Mouse (Mus musculus): ENCODE data around the gene Smim23.
A peak's percentile ranks its signal among the peaks of the same experiment; 100 is the strongest.

The Smim23 gene

DNA sequence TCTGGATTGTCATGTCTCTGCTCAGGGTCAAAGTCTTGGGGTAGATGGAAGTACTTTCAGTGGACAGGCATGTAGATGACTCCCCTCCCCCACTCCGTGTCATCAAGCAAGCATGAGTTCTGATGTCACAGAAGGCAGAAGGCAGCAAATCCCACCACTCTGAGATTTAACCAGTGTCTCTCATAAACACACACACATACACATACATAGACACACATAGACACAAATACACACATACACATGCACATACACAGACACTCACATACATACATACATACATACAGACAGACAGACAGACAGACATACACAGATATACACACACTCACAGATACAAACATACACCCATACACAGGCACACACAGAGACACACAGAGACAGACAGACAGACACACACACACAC, at the start of gene Smim23:
Smim23 (minus strand) TSS at position 101 of the 400 bp plus-strand sequence.
- no peak for DNase-seq (ENCODE audit: low spot score in 2 of 2)

DNA sequence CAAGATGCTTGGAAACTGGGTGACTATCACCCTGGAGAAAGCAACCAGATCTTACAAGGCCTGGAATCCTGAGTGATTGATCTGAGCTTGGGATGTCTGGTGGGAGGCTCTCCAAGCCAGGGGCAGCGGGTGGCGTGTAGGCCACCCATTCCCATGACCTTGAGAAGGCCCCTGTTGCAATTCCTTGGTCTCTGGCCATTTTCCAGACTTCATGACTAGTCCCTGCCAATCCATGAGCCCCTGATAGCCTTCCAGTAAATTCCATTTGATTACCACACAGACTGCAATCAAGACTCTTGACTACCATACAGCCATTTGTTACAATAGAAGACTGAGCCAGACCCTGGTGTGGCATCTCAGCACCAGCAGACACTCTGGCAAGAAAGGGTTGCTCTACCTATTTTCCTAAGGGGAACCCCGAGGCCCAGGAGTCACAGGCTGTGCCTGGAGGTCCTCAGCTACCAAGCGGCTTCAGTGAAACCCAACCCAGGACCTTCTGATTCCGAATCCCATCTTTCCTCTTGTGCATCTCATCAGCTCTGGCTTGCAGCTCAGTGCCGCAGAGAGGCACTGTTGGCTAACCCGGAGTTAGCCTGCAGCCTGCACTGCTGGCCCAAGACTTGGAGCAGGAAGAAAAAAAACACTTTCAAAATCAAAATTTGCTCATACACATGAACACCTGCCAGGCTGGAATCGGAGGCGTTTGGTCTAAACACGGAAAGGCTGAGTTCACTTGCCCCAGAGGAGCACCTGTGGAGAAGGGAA, 44.4 kb upstream of the Smim23 start:
- no peak for DNase-seq (ENCODE audit: low spot score in 2 of 2)

- no peak for DNase-seq (ENCODE audit: low spot score in 2 of 2)
Observed at GRCm38 (mm10) chr11:32864615-32865014, 40.2 kb upstream of the Smim23 start.

DNA sequence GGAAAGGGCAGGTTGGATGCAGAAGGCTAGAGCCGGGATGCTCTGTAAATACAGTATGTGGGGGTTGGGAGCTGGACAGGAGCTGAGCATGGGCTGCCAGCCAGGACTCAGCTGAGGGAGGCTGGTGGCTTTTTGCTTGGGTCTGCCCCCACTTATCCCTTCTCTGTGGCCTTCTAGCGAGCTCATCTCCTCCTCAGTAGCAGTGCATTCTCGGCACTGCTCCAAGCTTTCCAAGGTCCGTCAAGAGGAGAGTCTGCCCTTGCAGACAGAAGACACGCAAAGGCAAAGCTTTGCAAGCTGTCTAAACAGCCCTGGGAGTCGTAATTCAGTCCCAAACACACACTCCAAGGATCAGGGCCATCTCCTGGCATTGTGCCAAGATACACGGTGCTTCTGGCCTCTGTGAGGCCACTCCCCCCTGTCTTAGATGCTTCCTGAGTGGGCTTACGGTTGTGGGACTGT, 33.0 kb upstream of the Smim23 start:
- DNase-seq (ENCODE audit: low spot score in 2 of 2), result peak in 1 of 2 experiments; percentile 8

GRCm38 (mm10) chr11:32846682-32847222, 22.3 kb upstream of the Smim23 start:
- DNase-seq (ENCODE audit: low spot score in 2 of 2), result no peak

- DNase-seq (ENCODE audit: low spot score in 2 of 2), result no peak
Observed at GRCm38 (mm10) chr11:32841169-32841568, 16.8 kb upstream of the Smim23 start.

- no peak for DNase-seq (ENCODE audit: low spot score in 2 of 2)
Observed at GRCm38 (mm10) chr11:32840256-32840655, 15.9 kb upstream of the Smim23 start.

DNA sequence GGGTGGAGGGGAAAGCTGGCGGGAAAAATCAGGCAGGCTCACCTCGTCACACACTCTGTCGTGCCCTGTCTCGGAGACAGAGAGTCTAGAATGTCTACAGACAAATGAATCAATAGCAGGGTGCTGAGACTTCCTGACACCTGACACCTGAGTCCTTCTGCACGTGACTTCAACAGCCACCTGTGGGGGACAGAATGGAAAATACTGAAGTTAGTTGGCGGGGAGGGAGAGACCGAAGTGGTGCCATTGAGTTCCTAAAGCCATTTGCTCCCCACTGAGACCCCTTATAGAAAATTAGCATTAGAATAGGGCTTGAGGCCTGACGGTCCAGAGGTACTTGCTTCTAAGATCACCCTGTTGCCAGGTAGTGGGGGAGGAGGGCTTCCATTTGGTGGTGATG, 10.6 kb upstream of the Smim23 start:
- DNase-seq (ENCODE audit: low spot score in 2 of 2), result no peak

DNA sequence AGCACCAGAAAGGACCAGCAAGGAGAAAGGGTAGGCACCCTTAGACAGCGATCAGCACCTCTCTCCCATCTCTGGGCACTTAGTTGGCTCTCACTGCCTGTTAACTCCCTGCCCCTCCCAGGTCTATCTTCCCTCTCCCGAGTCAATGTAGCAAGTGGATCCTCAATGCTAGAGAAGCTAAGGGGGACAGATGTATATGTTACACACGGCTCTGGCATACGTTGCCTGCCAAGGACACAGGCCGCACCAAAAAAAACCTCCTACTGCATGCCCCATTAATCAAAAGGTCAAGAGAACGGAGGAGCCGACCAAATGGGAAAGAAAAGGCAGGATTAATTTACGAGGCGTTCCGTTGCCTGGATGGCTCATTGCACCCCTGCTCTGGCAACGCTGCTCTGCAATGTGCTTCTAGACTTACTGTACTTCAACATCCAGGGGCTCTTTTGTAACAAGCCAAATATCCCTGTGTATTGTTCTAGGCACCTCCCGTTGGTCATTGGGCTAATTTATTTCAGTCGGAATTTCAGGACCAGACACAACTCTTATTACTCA, 10.0 kb upstream of the Smim23 start:
- no peak for DNase-seq (ENCODE audit: low spot score in 2 of 2)

DNA sequence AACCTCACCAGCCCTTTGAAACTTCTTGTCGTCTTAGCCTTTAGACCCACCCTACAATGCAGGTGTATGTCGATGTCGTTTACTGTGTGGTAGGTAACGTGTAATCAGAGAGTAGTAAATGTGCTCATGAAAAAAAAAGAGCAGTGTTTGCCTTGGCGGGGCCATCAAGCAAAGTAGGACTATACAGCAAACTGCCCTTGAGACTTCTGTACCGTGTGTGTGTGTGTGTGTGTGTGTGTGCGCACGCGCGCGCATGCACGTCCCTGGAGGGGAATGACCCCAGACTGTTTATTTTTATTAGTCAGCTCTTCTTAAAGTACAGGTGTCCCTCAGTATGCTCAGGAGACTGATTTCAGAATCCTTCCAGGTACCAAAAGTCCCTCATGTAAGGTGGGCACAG, 6.8 kb downstream of the Smim23 start:
- no peak for DNase-seq (ENCODE audit: low spot score in 2 of 2)

- DNase-seq (ENCODE audit: low spot score in 2 of 2), result no peak
Observed at GRCm38 (mm10) chr11:32814286-32814685, 10.1 kb downstream of the Smim23 start.

DNA sequence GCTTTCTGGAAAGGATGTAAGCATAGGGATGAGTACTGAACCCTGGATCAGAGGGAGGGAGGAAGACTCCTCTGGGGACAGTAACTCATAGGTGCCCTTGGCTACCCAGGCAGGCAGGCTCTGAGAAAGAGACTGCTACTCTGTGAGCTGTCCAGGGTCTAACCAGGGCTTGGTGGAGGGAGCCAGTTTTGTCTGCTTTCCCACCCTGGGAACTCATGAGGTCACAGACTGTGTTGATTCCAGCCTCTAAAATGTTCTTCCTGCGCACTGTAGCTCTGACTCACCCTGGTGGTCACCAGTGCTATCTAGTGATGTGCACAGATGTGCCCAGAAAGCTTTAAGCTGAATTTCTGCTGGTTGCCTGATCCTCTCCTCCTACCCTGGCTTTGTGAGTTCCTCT, 15.3 kb downstream of the Smim23 start:
- no peak for DNase-seq (ENCODE audit: low spot score in 2 of 2)

DNA sequence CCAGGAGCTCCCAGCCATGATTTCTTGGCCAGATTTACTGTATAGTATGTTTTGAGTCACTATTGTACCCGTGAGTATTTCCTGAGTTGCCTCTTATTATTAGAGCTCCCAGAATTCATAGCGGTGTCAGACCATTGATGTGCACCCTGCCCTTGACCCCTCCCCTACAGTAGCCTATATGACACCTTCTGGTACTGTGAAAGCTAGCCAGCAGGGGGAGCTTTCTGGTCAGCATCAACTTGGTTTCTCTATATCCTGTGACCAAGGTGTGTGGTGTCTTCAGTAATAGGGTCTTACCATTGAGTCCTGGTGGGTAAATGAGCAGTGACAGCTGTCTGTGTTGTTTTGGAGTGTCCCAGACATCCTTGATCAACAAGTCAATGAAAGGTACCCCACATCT, 18.4 kb downstream of the Smim23 start:
- no peak for DNase-seq (ENCODE audit: low spot score in 2 of 2)

GRCm38 (mm10) chr11:32803658-32804057, 20.7 kb downstream of the Smim23 start:
- no peak for DNase-seq (ENCODE audit: low spot score in 2 of 2)

- no peak for DNase-seq (ENCODE audit: low spot score in 2 of 2)
Observed at GRCm38 (mm10) chr11:32801715-32802114, 22.7 kb downstream of the Smim23 start.

GRCm38 (mm10) chr11:32800929-32801375, 23.5 kb downstream of the Smim23 start:
- DNase-seq (ENCODE audit: low spot score in 2 of 2), result no peak

DNA sequence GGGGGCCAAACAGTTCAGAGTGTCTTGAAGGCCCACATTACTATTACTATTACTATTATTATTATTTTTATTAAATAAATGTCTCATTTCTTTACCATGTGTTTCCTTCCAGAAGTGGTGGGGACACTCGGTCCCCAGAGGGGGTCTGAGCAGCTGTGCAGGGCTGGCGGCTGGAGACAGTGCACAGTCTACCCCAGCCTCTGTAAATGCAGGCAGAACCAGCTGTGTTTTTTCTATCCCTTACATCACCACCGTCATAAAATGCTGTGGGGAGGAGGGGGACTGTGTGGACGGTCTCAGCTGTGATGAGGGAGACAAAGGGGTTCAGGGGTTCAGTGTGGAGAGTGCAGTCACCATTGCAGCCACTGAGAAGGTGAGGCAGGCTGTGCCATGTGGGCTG, 26.0 kb downstream of the Smim23 start:
- DNase-seq (ENCODE audit: low spot score in 2 of 2), result no peak

DNA sequence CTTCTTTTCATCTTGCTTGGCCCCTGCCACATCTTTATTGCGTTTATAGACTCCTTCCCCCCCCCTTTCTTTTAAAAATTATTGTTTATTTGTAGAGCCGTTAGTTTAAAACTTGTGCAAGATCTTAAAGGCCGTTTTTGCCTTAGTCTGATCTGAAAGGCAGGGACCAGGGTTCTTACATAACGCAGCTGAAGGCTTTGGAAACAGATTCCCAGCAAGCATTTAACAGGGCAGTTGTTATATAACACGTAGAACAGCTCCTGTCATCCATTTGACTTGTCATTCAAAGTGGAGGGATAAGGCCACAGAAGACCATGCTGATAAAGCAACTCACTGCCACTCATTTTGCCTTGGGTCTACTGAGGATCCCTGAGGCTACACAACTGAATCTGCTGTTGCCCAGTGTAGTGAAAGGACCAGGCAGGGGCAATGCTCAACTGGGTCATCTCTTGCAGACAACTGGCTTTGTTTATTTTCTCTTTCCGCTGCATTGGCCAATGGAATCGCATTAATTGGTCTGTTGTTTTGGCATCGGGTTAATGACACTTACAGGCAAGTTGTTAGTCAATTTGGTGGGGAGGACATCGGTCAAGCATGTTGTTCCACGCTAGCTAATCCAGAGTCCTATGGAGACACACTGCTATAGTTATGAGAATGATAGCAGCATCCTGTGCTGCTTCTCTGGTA, 29.5 kb downstream of the Smim23 start:
- no peak for DNase-seq (ENCODE audit: low spot score in 2 of 2)

GRCm38 (mm10) chr11:32786201-32786600, 38.2 kb downstream of the Smim23 start:
- no peak for DNase-seq (ENCODE audit: low spot score in 2 of 2)

GRCm38 (mm10) chr11:32785591-32786147, 38.7 kb downstream of the Smim23 start:
- DNase-seq (ENCODE audit: low spot score in 2 of 2), result no peak

DNA sequence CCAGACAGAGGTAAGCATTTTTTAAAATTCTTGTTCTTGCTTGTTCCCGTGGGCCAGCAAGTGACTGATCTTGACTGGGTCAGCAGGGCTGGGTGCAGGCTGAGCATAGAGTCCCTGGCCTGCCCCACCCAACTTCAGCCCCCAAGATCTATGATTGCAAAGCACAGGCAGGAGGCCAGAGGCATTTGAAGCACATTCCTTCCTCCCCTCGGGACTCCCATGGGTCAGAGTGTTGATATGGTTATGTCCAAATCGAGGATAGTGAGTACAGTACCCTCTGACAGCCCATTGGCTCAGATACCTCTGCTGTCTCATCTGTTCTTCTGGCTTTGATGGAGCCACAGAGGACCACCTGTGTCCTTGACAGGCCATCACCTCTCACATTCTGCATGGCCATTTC, 41.7 kb downstream of the Smim23 start:
- no peak for DNase-seq (ENCODE audit: low spot score in 2 of 2)

Measured in frontal cortex, postnatal 10 days (tissue).